8 mouse cellular contexts compared by ENCODE assay signal in the genomic region with DNA sequence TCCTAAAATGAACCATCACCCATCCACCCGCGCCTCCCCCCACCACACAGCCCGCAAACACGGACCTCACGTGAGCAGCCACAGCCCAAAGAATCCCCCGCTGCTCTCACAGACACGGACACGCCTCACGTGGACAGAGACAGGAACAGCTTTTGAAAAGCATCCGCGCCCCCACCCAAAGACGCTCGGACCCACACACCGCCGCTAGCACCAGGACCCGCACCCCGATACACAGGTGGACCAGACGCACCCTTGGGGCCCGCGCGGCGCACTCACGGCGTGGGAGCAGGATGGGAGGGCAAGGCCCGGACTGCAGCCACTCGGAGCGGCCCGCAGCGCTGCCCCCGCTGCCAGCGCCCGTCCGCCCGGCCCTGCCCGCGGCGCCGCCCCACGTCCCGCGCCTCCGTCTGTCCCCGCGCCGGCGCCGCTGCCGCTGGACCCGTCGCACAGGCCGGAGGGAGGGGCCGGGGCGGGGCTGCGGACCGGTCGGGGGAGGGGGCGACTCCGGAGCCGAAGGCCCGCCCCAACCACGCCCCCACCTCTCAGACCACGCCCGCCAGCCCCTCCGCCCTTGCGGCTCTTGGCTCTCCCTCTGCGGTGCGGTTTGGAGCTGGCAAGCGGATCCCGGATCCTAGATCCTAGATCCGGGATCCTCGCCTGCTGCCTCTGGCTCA. TPM values are rescaled to one million over a fixed set of nuclear protein-coding genes. Genes with fewer than 3 reads are reported as not detected.
DNase-seq lines count a peak whose midpoint lies in the region; ATAC-seq lines count a peak whose summit lies in the region.

A gene (minus strand): TSS at position 445 of the 674 bp plus-strand sequence.

- peaks cover 26% of the 10 kb centered on the region for H3K36me3 ChIP-seq in erythroblast, embryonic 14.5 days (ENCODE audit: control insufficient read depth)
- peaks cover 5% of the 10 kb centered on the region for H3K36me3 ChIP-seq in heart, embryonic 11.5 days (ENCODE audit: control insufficient read depth, insufficient read depth, low read length)
- peaks cover 20% of the 10 kb centered on the region for H3K36me3 ChIP-seq in kidney, embryonic 16.5 days (ENCODE audit: insufficient read depth, low read length)

- H3K27ac ChIP-seq in heart, embryonic 11.5 days (ENCODE audit: low read depth, low read length), result 0 out of 2 replicates have a peak within 1 kb of the TSS, but pooled peaks have one; percentile 7
- H3K27ac ChIP-seq in kidney, embryonic 16.5 days (ENCODE audit: low read length), result peak within 1 kb of the TSS; percentile 68

- H3K27me3 ChIP-seq in erythroblast, embryonic 14.5 days (ENCODE audit: control insufficient read depth), result peaks cover 33% of the 10 kb centered on the region
- H3K27me3 ChIP-seq in heart, embryonic 11.5 days (ENCODE audit: control insufficient read depth, insufficient read depth, low read length), result no peaks in the 10 kb centered on the region
- 0 out of 2 replicates have a peak, but pooled peaks cover 2% of the 10 kb centered on the region for H3K27me3 ChIP-seq in kidney, embryonic 16.5 days (ENCODE audit: insufficient read depth, low read length)

- H3K9me3 ChIP-seq in erythroblast, embryonic 14.5 days (ENCODE audit: control insufficient read depth, low read length), result no peaks in the 10 kb centered on the region
- no peaks in the 10 kb centered on the region for H3K9me3 ChIP-seq in heart, embryonic 11.5 days (replicated peaks; ENCODE audit: control insufficient read depth, low read length)
- H3K9me3 ChIP-seq in kidney, embryonic 16.5 days (ENCODE audit: low read length), result no peaks in the 10 kb centered on the region

- peak; percentile 92 for ATAC-seq in heart, embryonic 11.5 days (replicated peaks; ENCODE audit: insufficient number of reproducible peaks, low FRiP score, low TSS enrichment)
- peak; percentile 92 for ATAC-seq in kidney, embryonic 16.5 days (ENCODE audit: low FRiP score, low TSS enrichment)
- ATAC-seq in monocyte, adult 5-6 weeks (replicated peaks; ENCODE audit: insufficient number of reproducible peaks, low FRiP score, low TSS enrichment, poor library complexity, severe bottlenecking), result peak; percentile 41; the same call in 1 of the 2 replicates

- peak within 1 kb of the TSS; percentile 68 for H3K4me3 ChIP-seq in erythroblast, embryonic 14.5 days (replicated peaks)
- peak within 1 kb of the TSS; percentile 88 for H3K4me3 ChIP-seq in heart, embryonic 11.5 days (ENCODE audit: low read depth, low read length)
- peak within 1 kb of the TSS; percentile 85 for H3K4me3 ChIP-seq in kidney, embryonic 16.5 days (ENCODE audit: low read length)

- H3K4me2 ChIP-seq in heart, embryonic 11.5 days, result peak within 1 kb of the TSS; percentile 72
- H3K4me2 ChIP-seq in kidney, embryonic 16.5 days (replicated peaks; ENCODE audit: low read depth, low read length), result peak within 1 kb of the TSS; percentile 88

- WGBS in heart, embryonic 11.5 days (ENCODE audit: insufficient replicate concordance), result under 1% methylated on average over 60 of the region's 71 CpGs
- under 1% methylated on average over 37 of the region's 71 CpGs for WGBS in kidney, embryonic 16.5 days

- peak within 1 kb of the TSS; percentile 93 for H3K9ac ChIP-seq in heart, embryonic 11.5 days (ENCODE audit: low read depth, low read length)
- peak within 1 kb of the TSS; percentile 85 for H3K9ac ChIP-seq in kidney, embryonic 16.5 days (replicated peaks; ENCODE audit: low read length)

- DNase-seq in CD4-positive helper T cell, adult 2 months (ENCODE audit: low read depth, low spot score), result peak; percentile 83
- peak; percentile 71 for DNase-seq in brain, embryonic 18.5 days (ENCODE audit: low read depth, low spot score)
- peak; percentile 93 for DNase-seq in liver
- peak; percentile 80 to 84 for DNase-seq in spleen, postnatal 36 days (ENCODE audit: low spot score in 2 of 2)

- peaks cover 38% of the 10 kb centered on the region for H3K4me1 ChIP-seq in erythroblast, embryonic 14.5 days (ENCODE audit: control insufficient read depth)
- H3K4me1 ChIP-seq in heart, embryonic 11.5 days (ENCODE audit: control insufficient read depth, insufficient read depth, low read length), result peaks cover 24% of the 10 kb centered on the region
- H3K4me1 ChIP-seq in kidney, embryonic 16.5 days (ENCODE audit: insufficient read depth, low read length), result peaks cover 25% of the 10 kb centered on the region

RNA-seq across cellular contexts. Expression of the gene that starts here (rescaled TPM):
- polyA plus RNA-seq in erythroblast, embryonic 14.5 days (2012), result 0.06 and 0.10 TPM in 2 replicates
- 20.2 and 23.7 TPM in 2 replicates for polyA plus RNA-seq in heart, embryonic 11.5 days (2014; fragmentation: Nextera tagmentation; extraction: Ambion mirVana)
- polyA plus RNA-seq in kidney, embryonic 16.5 days (2015; fragmentation: Nextera tagmentation; extraction: Ambion mirVana), result 38.7 and 39.2 TPM in 2 replicates
- 4.9 to 26.3 TPM (median 23.4 TPM) in 3 replicates for total RNA-seq in monocyte, adult 5-6 weeks (2017)

Comparison
In these comparisons a context has a peak if more than half of its experiments do, and no peak if none do; other contexts are left out.
1. Peak in every context shown above with its lines: DNase-seq, ATAC-seq, H3K4me3 ChIP-seq and H3K27ac ChIP-seq.
2. RNA of the gene that starts here (polyA plus RNA-seq): 38.7 to 39.2 TPM in kidney, embryonic 16.5 days and 20.2 to 23.7 TPM in heart, embryonic 11.5 days; 0.06 to 0.10 TPM in erythroblast, embryonic 14.5 days; every median in the first group is over 10 times any median in the second.
3. ATAC-seq: peak in every context shown above with its lines; median percentile 92 in heart, embryonic 11.5 days; 92 in kidney, embryonic 16.5 days; 41 in monocyte, adult 5-6 weeks.